Mouse (Mus musculus) stomach, postnatal 0 days (tissue): ENCODE results near the gene Bcar3.

ENCODE experiments used
- CTCF ChIP-seq: IDR thresholded peaks from 2 replicates; pipeline ENCODE4 v1.5.1; 2016; ENCODE audit warnings: antibody characterized with exemption, low read depth, mild to moderate bottlenecking, moderate library complexity
- EP300 ChIP-seq: optimal IDR thresholded peaks from 2 replicates; pipeline ENCODE3; 2016; ENCODE audit warnings: antibody characterized with exemption

- no peak for TF ChIP-seq CTCF
- TF ChIP-seq EP300: no peak
Observed at GRCm38 (mm10) chr3:122483066-122483782, 189.3 kb downstream of the Bcar3 start.
